Mouse (Mus musculus) ES-Bruce4 (cell line): ENCODE results near the gene Cntfr. TPM values are rescaled to one million over a fixed set of nuclear protein-coding genes. Genes with fewer than 3 reads are reported as not detected.

ENCODE experiments used
- H3K27ac ChIP-seq: 2 replicates; pipeline ENCODE4 v1.5.1; 2012; ENCODE audit warnings: low read length, inconsistent platforms; ENCODE audit not compliant: insufficient read depth
- H3K27me3 ChIP-seq: 2 replicates; pipeline ENCODE4 v1.6.1; 2012; ENCODE audit warnings: mild to moderate bottlenecking, low read length, inconsistent platforms; ENCODE audit not compliant: control insufficient read depth, poor library complexity, insufficient read depth, severe bottlenecking
- H3K36me3 ChIP-seq: 2 replicates; pipeline ENCODE4 v1.6.1; 2012; ENCODE audit warnings: inconsistent platforms, mild to moderate bottlenecking, low read length, moderate library complexity; ENCODE audit not compliant: control insufficient read depth, poor library complexity, insufficient read depth, severe bottlenecking
- H3K4me1 ChIP-seq: one replicate; pipeline ENCODE4 v1.8.1; 2011; ENCODE audit warnings: low read length; ENCODE audit not compliant: control insufficient read depth, insufficient read depth
- H3K4me3 ChIP-seq: 2 replicates; pipeline ENCODE4 v1.5.1; 2011; ENCODE audit warnings: low read depth, mild to moderate bottlenecking, low read length
- H3K9ac ChIP-seq: 2 replicates; pipeline ENCODE4 v1.6.1; 2012; ENCODE audit warnings: low read depth, mild to moderate bottlenecking, inconsistent platforms; ENCODE audit not compliant: poor library complexity, severe bottlenecking
- H3K9me3 ChIP-seq: replicated peaks from 2 replicates; pipeline ENCODE4 v1.6.1; 2012; ENCODE audit warnings: mild to moderate bottlenecking, low read length, inconsistent platforms; ENCODE audit not compliant: control insufficient read depth, poor library complexity, insufficient read depth, severe bottlenecking
- CTCF ChIP-seq: IDR thresholded peaks from one replicate; pipeline ENCODE4 v1.8.1; 2011; ENCODE audit warnings: low read depth, low read length
- EP300 ChIP-seq: IDR thresholded peaks from 2 replicates; pipeline ENCODE4 v1.6.1; 2011; ENCODE audit warnings: low read depth, low read length; ENCODE audit not compliant: insufficient read depth
- POLR2A ChIP-seq: IDR thresholded peaks from one replicate; pipeline ENCODE4 v1.8.1; 2011; ENCODE audit warnings: low read length; ENCODE audit not compliant: insufficient read depth
- polyA plus RNA-seq: library from polyadenylated mRNA; stranded (reverse); fragments of >200 nt; gene quantifications from 2 replicates; pipeline ENCODE4 v1.2.4, GENCODE M21; 2011; ENCODE audit warnings: low read depth; ENCODE audit not compliant: missing spikeins, insufficient read depth, insufficient read length

Gene Cntfr
- polyA plus RNA-seq, 1 experiment, result 23.9 TPM

GRCm38 (mm10) chr4:41618916-41619746 lies 77.8 kb downstream of the Cntfr start:
- TF ChIP-seq EP300 (no peak), POLR2A (no peak), CTCF (no peak)

DNA sequence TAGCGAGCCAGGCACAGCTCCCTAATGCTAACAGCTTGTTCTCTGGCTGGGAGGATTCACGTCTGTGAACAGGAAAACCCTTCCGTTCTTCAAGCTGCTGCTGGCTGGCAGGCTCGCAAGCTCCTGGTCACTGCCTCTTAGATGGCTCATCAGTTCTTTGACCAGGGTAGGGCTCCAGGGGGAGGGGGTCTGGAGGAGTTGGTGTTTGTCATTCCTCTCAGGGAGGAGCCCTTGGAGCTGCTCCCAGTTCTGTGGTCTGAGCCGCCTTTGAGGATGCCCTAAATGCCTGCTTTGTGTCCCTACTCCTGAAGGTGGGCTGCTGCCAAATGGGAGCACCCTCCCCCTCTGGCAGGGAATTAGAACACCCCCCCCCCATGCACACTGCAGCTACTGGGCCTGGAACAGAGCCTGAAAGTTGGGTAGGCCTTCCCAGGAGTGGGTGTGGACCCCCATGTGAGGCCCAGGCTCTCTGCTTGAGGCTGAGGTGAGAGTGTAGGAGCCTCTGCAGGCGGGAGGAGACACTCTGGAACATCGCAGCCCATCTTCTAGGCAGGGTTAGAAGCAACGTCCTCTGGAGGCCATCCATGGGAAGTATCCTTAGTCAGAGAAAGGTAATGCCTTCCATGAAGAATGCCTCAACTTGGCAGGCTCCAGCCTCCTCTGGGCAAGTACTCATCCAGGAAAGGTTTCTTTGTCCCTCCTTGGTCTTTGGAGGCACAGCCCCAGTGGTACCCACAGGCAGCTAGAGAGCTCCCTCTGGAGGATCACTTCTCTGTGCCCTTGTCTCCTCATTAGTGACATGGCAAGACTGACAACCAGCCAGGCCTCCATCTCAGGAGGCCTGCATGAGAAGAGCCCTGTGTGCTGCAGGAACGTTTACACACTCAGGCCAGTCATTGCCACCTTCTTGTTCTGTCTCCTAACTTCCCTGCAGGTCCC lies 81.0 kb downstream of the Cntfr start:
- TF ChIP-seq EP300, result no peak
- no peak for TF ChIP-seq POLR2A
- peak; percentile 14 for TF ChIP-seq CTCF
- H3K9me3 ChIP-seq, result no peaks in the 10 kb centered on the region
- no peaks in the 10 kb centered on the region for H3K4me1 ChIP-seq
- no peak overlapping the region for H3K27ac ChIP-seq
- no peaks in the 10 kb centered on the region for H3K36me3 ChIP-seq
- H3K4me3 ChIP-seq, result no peak overlapping the region
- no peak overlapping the region for H3K9ac ChIP-seq
- H3K27me3 ChIP-seq, result no peaks in the 10 kb centered on the region

More at GRCm38 (mm10) chr4:41618916-41619746, 77.8 kb downstream of the Cntfr start:
- Histone ChIP-seq H3K36me3 (no peaks in the 10 kb centered on the region), H3K27ac (no peak overlapping the region), H3K4me3 (no peak overlapping the region), H3K4me1 (no peaks in the 10 kb centered on the region), H3K9me3 (no peaks in the 10 kb centered on the region), H3K27me3 (no peaks in the 10 kb centered on the region), H3K9ac (no peak overlapping the region)

DNA sequence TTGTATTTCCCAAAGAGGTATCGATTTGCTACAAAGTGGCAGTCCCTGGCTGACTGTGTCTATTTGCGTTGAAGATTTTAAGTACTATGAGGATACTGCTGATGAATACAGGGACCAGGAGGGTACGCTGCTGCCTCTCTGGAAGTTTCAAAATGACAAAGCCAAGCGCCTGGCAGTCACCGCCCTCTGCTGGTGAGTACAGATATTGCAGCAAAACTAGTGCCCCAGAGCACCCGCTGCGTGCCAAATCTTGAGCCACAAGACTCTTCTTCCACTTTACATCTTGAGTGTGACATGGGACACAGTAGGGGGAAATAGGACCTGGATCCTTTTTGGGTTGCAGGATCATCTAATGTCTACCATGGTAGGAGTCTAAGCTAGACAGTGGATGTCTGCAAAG lies 82.7 kb downstream of the Cntfr start:
- no peaks in the 10 kb centered on the region for H3K9me3 ChIP-seq
- no peaks in the 10 kb centered on the region for H3K36me3 ChIP-seq
- H3K27ac ChIP-seq, result no peak overlapping the region
- H3K27me3 ChIP-seq, result no peaks in the 10 kb centered on the region
- no peak overlapping the region for H3K9ac ChIP-seq
- no peak overlapping the region for H3K4me3 ChIP-seq
- H3K4me1 ChIP-seq, result no peaks in the 10 kb centered on the region
- no peak for TF ChIP-seq POLR2A
- peak; percentile 95 for TF ChIP-seq CTCF

GRCm38 (mm10) chr4:41612166-41612565 lies 84.7 kb downstream of the Cntfr start:
- H3K36me3 ChIP-seq, result no peaks in the 10 kb centered on the region
- no peak overlapping the region for H3K27ac ChIP-seq
- H3K9me3 ChIP-seq, result no peaks in the 10 kb centered on the region
- H3K4me3 ChIP-seq, result no peak overlapping the region
- no peaks in the 10 kb centered on the region for H3K4me1 ChIP-seq
- H3K9ac ChIP-seq, result no peak overlapping the region
- no peak for TF ChIP-seq CTCF
- TF ChIP-seq EP300, result no peak
- TF ChIP-seq POLR2A, result no peak
- H3K27me3 ChIP-seq, result no peaks in the 10 kb centered on the region

DNA sequence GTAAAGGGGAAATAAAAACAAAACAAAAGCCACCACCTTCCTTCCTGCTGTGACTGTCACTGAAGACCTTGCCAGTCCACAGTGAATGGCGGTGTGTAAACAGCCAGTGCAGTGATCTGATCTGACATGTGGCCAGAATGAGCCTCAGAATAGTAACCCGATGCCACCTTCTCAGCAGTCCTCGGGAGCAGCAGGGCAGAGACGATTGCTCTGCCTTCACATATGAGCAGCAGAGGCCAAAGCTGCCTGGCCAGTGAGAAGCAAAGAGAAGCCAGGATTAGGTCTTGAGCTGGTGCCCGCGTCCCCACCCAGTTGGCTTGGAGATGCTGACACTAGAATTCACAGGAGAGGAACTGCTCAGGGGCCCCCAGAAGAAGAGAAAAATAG lies 86.3 kb downstream of the Cntfr start:
- TF ChIP-seq CTCF (no peak), EP300 (no peak), POLR2A (no peak)

More for the DNA sequence above, 86.3 kb downstream of the Cntfr start:
- no peak overlapping the region for H3K9ac ChIP-seq
- H3K36me3 ChIP-seq, result no peaks in the 10 kb centered on the region
- no peaks in the 10 kb centered on the region for H3K4me1 ChIP-seq
- no peak overlapping the region for H3K4me3 ChIP-seq
- no peak overlapping the region for H3K27ac ChIP-seq
- H3K9me3 ChIP-seq, result no peaks in the 10 kb centered on the region
- no peaks in the 10 kb centered on the region for H3K27me3 ChIP-seq
